Mouse (Mus musculus) midbrain, embryonic 15.5 days (tissue): ENCODE measurements around the gene Tgfb3. TPM values are rescaled to one million over a fixed set of nuclear protein-coding genes. Genes with fewer than 3 reads are reported as not detected.

Experiments
- polyA plus RNA-seq: library from polyadenylated mRNA; unstranded; fragments of >200 nt; fragmentation: Nextera tagmentation; extraction: Ambion mirVana; gene quantifications from 2 replicates; pipeline ENCODE4 v1.2.1, GENCODE M21; 2015

Gene Tgfb3
- polyA plus RNA-seq, 1 experiment from 2014 or later: 4.7 TPM

Other genes with a start within 250 kb of the Tgfb3 start
- gene Ift43, start 3.5 kb upstream of the Tgfb3 start, polyA plus RNA-seq: 47.3 and 47.9 TPM in 2 replicates
- gene Gpatch2l, start 162.8 kb upstream of the Tgfb3 start, polyA plus RNA-seq: 31.2 and 32.4 TPM in 2 replicates